Mouse (Mus musculus): Measurements from ENCODE around the gene Gm10220. TPM values are rescaled to one million over a fixed set of nuclear protein-coding genes. Genes with fewer than 3 reads are reported as not detected.
"Not testable (repeated sequence)": the region's sequence is repeated elsewhere in the genome, so short reads cannot be mapped to it uniquely, and the experiment has no call there.

Gm10220 gene
- not detected in 2 replicates for polyA plus RNA-seq (2014; fragmentation: Nextera tagmentation; extraction: Ambion mirVana)

DNA sequence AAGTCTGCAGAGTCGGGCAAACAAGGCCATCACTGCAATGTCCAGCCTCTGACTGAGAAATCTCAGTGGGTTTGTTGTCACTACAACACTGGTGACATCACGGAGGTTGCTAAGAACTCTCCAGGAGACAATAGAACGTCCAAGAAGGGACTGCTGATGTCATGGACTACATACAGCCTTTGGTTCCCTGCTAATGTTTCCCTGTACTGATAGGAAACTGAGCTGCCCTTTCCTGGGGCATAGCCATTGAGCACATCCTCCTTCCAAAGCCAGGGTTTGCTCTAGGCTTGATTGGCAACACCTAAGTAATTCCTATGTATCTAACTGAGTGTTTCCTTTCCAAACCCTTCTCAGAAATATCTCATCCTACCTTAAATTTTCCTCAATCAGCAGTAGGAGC, at the start of gene Gm10220:
Gene Gm10220, minus strand, starts transcription at position 101 of the 400 bp plus-strand sequence.
- H3K9me3 ChIP-seq (ENCODE audit: control insufficient read depth, low read length); H3K4me3 ChIP-seq (replicated peaks; ENCODE audit: low read length); ATAC-seq (ENCODE audit: low FRiP score); DNase-seq (ENCODE audit: low spot score); H3K9ac ChIP-seq; H3K4me2 ChIP-seq (replicated peaks); H3K4me1 ChIP-seq (replicated peaks; ENCODE audit: control insufficient read depth, insufficient read depth, low read length); H3K36me3 ChIP-seq (replicated peaks; ENCODE audit: control insufficient read depth, insufficient read depth); H3K27me3 ChIP-seq (ENCODE audit: control insufficient read depth, insufficient read depth, low read length); H3K27ac ChIP-seq: not testable (repeated sequence)
- WGBS, result no CpG with 5 or more reads among the region's 3 CpGs

- 81% methylated on average over 1 of the region's 1 CpGs for WGBS
- DNase-seq (ENCODE audit: low spot score), result no peak
- Histone ChIP-seq H3K27ac (no peak overlapping the region), H3K4me2 (replicated peaks) (no peak overlapping the region), H3K9ac (no peak overlapping the region), H3K4me3 (replicated peaks; ENCODE audit: low read length) (no peak overlapping the region), H3K4me1 (replicated peaks; ENCODE audit: control insufficient read depth, insufficient read depth, low read length) (no peaks in the 10 kb centered on the region), H3K9me3 (ENCODE audit: control insufficient read depth, low read length) (no peaks in the 10 kb centered on the region), H3K36me3 (replicated peaks; ENCODE audit: control insufficient read depth, insufficient read depth) (no peaks in the 10 kb centered on the region), H3K27me3 (ENCODE audit: control insufficient read depth, insufficient read depth, low read length) (no peaks in the 10 kb centered on the region)
- ATAC-seq (ENCODE audit: low FRiP score), result no peak
These were observed 48.6 kb upstream of the Gm10220 start for GRCm38 (mm10) chr5:26169855-26170254.

- Histone ChIP-seq H3K4me2 (replicated peaks) (no peak overlapping the region), H3K36me3 (replicated peaks; ENCODE audit: control insufficient read depth, insufficient read depth) (no peaks in the 10 kb centered on the region), H3K9me3 (ENCODE audit: control insufficient read depth, low read length) (no peaks in the 10 kb centered on the region), H3K4me3 (replicated peaks; ENCODE audit: low read length) (no peak overlapping the region), H3K4me1 (replicated peaks; ENCODE audit: control insufficient read depth, insufficient read depth, low read length) (no peaks in the 10 kb centered on the region), H3K9ac (no peak overlapping the region), H3K27ac (no peak overlapping the region), H3K27me3 (ENCODE audit: control insufficient read depth, insufficient read depth, low read length) (no peaks in the 10 kb centered on the region)
- DNase-seq (ENCODE audit: low spot score) (no peak), ATAC-seq (ENCODE audit: low FRiP score) (no peak)
- 93% methylated on average over 5 of the region's 5 CpGs for WGBS
These were observed 44.6 kb upstream of the Gm10220 start for GRCm38 (mm10) chr5:26165791-26166165.

DNA sequence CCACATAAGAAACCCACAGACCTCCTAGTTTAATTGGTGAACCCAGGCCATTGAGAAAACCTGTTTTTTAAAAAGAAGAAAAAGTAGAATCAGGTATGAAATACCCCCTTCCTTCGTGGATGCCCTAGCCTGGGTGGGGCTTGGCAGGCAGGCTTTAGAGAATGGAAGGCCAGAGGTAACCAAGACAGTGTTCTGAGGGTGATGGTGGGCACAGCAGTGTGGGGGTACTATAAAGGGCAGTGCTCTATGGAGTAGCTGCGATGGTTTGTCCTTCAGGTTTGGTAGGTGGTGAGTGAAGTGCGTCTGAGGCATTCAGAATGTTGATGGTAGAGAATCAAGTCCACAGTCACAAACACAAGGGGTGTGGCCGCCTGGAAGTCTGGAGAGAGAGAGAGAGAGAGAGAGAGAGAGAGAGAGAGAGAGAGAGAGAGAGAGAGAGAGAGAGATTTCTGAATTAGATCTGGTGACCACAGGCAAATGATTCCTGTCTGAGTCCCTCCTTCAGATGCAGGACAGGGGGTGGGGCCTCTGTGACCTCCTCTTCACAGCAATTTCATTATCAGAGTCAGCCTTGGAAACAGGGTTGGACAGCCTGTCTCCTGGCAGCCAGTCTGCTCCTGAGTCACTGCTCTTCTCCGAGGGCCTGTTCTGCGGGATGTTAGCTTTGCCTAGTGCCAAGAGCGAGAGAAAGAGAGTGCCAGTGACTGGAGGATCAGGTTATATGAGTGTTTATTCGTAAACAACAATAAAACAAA, 44.0 kb upstream of the Gm10220 start:
- H3K4me3 ChIP-seq (replicated peaks; ENCODE audit: low read length), result no peak overlapping the region
- DNase-seq (ENCODE audit: low spot score) (no peak), ATAC-seq (ENCODE audit: low FRiP score) (no peak)
- H3K4me2 ChIP-seq (replicated peaks), result no peak overlapping the region
- 83% methylated on average over 8 of the region's 8 CpGs for WGBS
- H3K27me3 ChIP-seq (ENCODE audit: control insufficient read depth, insufficient read depth, low read length), result no peaks in the 10 kb centered on the region
- no peak overlapping the region for H3K27ac ChIP-seq
- no peak overlapping the region for H3K9ac ChIP-seq
- H3K36me3 ChIP-seq (replicated peaks; ENCODE audit: control insufficient read depth, insufficient read depth), result no peaks in the 10 kb centered on the region
- no peaks in the 10 kb centered on the region for H3K4me1 ChIP-seq (replicated peaks; ENCODE audit: control insufficient read depth, insufficient read depth, low read length)
- no peaks in the 10 kb centered on the region for H3K9me3 ChIP-seq (ENCODE audit: control insufficient read depth, low read length)

- Histone ChIP-seq H3K9ac (no peak overlapping the region), H3K4me3 (replicated peaks; ENCODE audit: low read length) (no peak overlapping the region), H3K27me3 (ENCODE audit: control insufficient read depth, insufficient read depth, low read length) (no peaks in the 10 kb centered on the region), H3K36me3 (replicated peaks; ENCODE audit: control insufficient read depth, insufficient read depth) (no peaks in the 10 kb centered on the region), H3K27ac (no peak overlapping the region), H3K4me1 (replicated peaks; ENCODE audit: control insufficient read depth, insufficient read depth, low read length) (no peaks in the 10 kb centered on the region), H3K4me2 (replicated peaks) (no peak overlapping the region), H3K9me3 (ENCODE audit: control insufficient read depth, low read length) (no peaks in the 10 kb centered on the region)
- DNase-seq (ENCODE audit: low spot score) (no peak), ATAC-seq (ENCODE audit: low FRiP score) (no peak)
- WGBS, result 76% methylated on average over 10 of the region's 10 CpGs
These were observed 36.4 kb upstream of the Gm10220 start for GRCm38 (mm10) chr5:26157396-26158170.

DNA sequence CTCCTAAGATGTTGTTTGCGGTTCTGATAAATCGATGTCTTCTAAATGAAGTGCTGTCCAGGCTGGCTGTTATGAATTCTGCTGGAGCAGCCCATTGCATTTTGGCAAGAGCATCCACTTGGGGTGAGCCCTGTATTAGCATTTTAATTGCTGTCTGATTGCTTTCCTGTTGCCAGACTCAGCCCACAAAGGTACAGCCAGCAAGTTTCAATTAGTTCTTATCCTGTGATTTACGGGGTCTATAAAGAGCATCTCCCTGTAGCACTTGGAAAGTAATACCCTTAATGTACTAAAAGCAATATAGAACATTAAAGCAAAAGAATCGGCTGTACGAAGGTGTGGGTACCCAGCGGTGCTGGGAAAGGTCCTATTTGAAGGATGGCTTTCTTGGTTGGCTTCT, 21.7 kb upstream of the Gm10220 start:
- 47% methylated on average over 6 of the region's 6 CpGs for WGBS
- Histone ChIP-seq H3K9me3 (ENCODE audit: control insufficient read depth, low read length) (no peaks in the 10 kb centered on the region), H3K4me2 (replicated peaks) (no peak overlapping the region), H3K9ac (no peak overlapping the region), H3K27ac (0 out of 2 replicates have a peak overlapping the region, but pooled peaks have one; percentile 51), H3K4me1 (replicated peaks; ENCODE audit: control insufficient read depth, insufficient read depth, low read length) (no peaks in the 10 kb centered on the region), H3K4me3 (replicated peaks; ENCODE audit: low read length) (no peak overlapping the region), H3K36me3 (replicated peaks; ENCODE audit: control insufficient read depth, insufficient read depth) (no peaks in the 10 kb centered on the region), H3K27me3 (ENCODE audit: control insufficient read depth, insufficient read depth, low read length) (no peaks in the 10 kb centered on the region)
- ATAC-seq (ENCODE audit: low FRiP score) (peak; percentile 79; the same call in 1 of the 2 replicates), DNase-seq (ENCODE audit: low spot score) (peak; percentile 33)

- not testable (repeated sequence) for H3K27ac ChIP-seq; H3K4me2 ChIP-seq (replicated peaks); H3K27me3 ChIP-seq (ENCODE audit: control insufficient read depth, insufficient read depth, low read length); H3K9ac ChIP-seq; H3K4me3 ChIP-seq (replicated peaks; ENCODE audit: low read length); H3K9me3 ChIP-seq (ENCODE audit: control insufficient read depth, low read length); ATAC-seq (ENCODE audit: low FRiP score); H3K4me1 ChIP-seq (replicated peaks; ENCODE audit: control insufficient read depth, insufficient read depth, low read length); H3K36me3 ChIP-seq (replicated peaks; ENCODE audit: control insufficient read depth, insufficient read depth); DNase-seq (ENCODE audit: low spot score)
- no CpG with 5 or more reads among the region's 3 CpGs for WGBS
These were observed 16.0 kb downstream of the Gm10220 start, which contains the start of gene 5031410I06Rik for GRCm38 (mm10) chr5:26105262-26105661. Gene 5031410I06Rik, minus strand, starts transcription at chr5:26105362.

DNA sequence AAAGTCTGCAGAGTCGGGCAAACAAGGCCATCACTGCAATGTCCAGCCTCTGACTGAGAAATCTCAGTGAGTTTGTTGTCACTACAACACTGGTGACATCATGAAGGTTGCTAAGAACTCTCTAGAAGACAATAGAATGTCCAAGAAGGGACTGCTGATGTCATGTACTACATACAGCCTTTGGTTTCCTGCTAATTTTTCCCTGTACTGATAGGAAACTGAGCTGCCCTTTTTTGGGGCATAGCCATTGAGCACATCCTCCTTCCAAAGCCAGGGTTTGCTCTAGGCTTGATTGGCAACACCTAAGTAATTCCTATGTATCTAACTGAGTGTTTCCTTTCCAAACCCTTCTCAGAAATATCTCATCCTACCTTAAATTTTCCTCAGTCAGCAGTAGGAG, 32.0 kb downstream of the Gm10220 start, which contains the start of gene Gm10471:
Gene Gm10471, minus strand, starts transcription at position 101 of the 400 bp plus-strand sequence.
- not testable (repeated sequence) for H3K36me3 ChIP-seq (replicated peaks; ENCODE audit: control insufficient read depth, insufficient read depth); H3K9ac ChIP-seq; H3K27ac ChIP-seq; H3K27me3 ChIP-seq (ENCODE audit: control insufficient read depth, insufficient read depth, low read length); ATAC-seq (ENCODE audit: low FRiP score); H3K9me3 ChIP-seq (ENCODE audit: control insufficient read depth, low read length); H3K4me3 ChIP-seq (replicated peaks; ENCODE audit: low read length); DNase-seq (ENCODE audit: low spot score); H3K4me2 ChIP-seq (replicated peaks); H3K4me1 ChIP-seq (replicated peaks; ENCODE audit: control insufficient read depth, insufficient read depth, low read length)
- WGBS, result 95% methylated on average over 1 of the region's 1 CpGs

DNA sequence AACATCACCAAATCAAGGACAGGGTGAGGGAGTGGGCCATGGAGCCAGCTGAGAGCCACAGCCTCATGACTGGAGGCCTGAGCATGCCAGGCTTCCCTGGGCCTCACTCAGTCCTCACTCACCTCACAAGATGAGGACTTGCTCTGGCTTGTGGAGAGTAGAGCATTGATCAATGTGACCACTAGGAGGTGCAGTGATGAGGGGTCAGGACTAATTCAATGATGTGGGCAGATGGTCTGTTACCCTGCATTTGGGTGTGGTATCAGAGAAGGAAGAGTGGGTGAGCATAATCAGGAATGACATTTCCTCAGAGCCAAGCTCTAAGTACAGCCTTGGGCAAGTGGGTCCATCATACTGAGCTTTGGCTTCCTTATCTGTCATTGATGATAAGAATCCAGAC, 42.2 kb downstream of the Gm10220 start:
- not testable (repeated sequence) for H3K36me3 ChIP-seq (replicated peaks; ENCODE audit: control insufficient read depth, insufficient read depth); H3K9me3 ChIP-seq (ENCODE audit: control insufficient read depth, low read length); H3K27me3 ChIP-seq (ENCODE audit: control insufficient read depth, insufficient read depth, low read length); DNase-seq (ENCODE audit: low spot score); H3K4me3 ChIP-seq (replicated peaks; ENCODE audit: low read length); ATAC-seq (ENCODE audit: low FRiP score); H3K4me1 ChIP-seq (replicated peaks; ENCODE audit: control insufficient read depth, insufficient read depth, low read length); H3K9ac ChIP-seq; H3K4me2 ChIP-seq (replicated peaks); H3K27ac ChIP-seq

Measured in hindbrain, embryonic 14.5 days (tissue).